Mouse (Mus musculus) thymus, adult 2 months (tissue): ENCODE measurements around the gene Odc1.

ENCODE experiments used
- CTCF ChIP-seq: fragments of 200-500 bp; IDR thresholded peaks from 2 replicates; pipeline ENCODE4 v1.5.1; 2012; ENCODE audit warnings: mild to moderate bottlenecking, control low read depth, low read length, moderate library complexity, borderline replicate concordance; ENCODE audit not compliant: control insufficient read depth, poor library complexity, insufficient read depth; ENCODE audit errors: extremely low read depth
- POLR2A ChIP-seq: fragments of 200-500 bp; IDR thresholded peaks from 2 replicates; pipeline ENCODE4 v1.6.1; 2012; ENCODE audit warnings: mild to moderate bottlenecking, low read length, control low read depth, moderate library complexity; ENCODE audit not compliant: control insufficient read depth, poor library complexity, insufficient read depth; ENCODE audit errors: extremely low read depth

DNA sequence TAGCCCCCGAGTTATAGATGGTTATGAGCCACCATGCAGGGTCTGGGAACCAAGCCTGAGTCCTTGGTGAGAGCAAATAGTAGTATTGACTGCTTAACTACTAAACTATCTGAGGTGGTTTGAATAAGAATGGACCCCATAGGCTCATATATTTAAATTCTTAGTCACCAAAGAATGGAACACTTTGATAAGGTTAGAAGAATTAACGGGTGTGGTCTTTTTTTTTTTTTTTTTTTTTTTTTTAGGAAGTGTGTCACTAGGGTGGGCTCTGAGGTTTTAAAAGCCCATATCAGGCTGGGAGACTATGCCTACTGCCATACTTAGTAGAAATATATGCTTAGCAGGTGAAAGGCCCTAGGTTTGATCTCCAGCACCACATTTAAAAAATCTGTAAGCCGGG lies 8.4 kb upstream of the Odc1 start:
- TF ChIP-seq CTCF, result no peak
- no peak for TF ChIP-seq POLR2A
